Mouse (Mus musculus): ENCODE measurements around the gene Ly6g5c.
A peak's percentile ranks its signal among the peaks of the same experiment; 100 is the strongest.

Ly6g5c gene

DNA sequence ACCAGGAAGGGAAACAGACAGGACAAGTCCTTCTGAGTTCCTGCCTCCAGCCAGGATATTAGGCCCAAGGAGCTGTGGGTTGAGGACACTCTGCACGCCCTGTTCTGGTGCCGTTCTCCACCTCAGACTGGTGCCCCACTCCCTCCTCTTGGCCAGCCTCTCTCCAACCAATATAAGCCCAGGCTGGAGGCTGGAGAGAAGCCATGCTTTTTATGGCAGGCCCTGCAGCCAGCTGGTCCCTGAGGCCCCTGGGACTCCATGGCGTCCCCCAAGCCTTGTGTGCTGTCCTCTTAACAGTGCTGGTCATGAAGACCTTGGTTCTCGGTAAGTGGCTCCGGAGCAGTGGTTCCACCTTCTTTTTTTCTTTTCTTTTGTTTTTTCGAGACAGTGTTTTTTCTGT, at the start of gene Ly6g5c:
Gene Ly6g5c (plus strand): TSS at position 183 of the 400 bp plus-strand sequence.
- no peak for DNase-seq (ENCODE audit: low read depth)

DNA sequence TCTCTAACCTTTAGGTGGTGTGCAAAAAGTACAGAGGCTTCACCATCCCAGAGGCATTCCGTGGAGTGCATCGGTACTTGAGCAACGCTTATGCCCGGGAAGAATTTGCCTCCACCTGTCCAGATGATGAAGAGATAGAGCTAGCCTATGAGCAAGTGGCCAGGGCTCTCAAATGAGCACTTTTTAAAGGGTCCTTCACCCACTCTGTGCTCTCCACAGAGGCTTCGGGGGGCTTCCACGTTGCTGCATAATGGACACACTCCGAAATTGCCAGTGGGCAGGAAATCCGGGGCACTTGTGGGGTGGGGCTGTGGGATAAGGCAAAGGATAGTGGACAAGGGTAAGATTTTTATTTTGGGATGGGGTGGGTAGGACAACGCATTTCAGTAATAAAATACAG, 49.8 kb upstream of the Ly6g5c start:
- DNase-seq (ENCODE audit: low read depth), result no peak

DNA sequence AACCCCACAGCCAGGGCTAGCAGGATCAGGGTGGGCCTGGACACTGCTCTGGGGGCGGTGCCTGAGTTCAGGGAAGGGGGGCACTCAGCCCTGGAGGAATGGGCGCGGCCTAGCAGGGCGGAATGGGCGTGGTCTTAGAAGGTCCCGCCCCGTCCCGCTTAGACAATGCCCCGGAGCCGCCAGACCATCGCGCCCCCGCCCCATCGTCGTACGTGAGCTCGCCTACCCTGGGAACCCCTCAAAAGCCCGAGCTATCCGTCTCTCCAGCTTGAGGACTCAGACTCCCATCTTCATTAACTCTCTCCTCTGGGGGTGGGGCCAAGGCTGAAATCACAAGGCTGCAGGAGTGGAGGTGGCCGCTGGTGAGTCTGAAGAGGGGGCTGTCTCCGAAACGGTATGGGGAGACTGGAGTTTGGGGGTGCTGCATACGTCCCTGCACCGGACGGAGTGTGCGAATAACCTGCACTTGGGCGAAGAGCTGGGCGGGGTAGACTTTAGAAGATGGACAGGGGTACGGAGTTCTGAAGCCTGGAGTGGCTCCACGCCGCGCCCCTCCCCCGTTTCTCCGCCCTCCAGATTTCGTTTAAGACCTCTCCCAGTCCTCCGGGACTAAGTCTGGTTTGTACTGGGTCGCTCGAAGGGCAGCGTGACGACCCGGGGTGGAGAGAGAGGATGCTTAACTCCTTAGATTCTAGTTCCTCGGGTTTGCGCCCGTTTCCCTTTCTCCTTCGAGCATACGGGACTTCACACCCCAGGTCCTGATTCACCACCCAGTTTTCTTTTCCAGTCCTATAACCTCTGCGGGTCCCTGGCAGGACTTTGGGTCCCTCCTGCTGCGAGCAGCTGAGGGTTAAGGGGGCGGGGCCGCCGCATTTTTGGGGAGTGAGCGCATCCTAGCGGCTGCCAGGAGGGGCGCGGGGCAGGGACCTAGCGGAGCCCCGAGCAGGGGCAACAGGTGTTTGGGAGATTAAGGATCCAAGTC, 48.9 kb upstream of the Ly6g5c start, which contains the start of gene Ddah2:
Gene Ddah2 (plus strand): TSS at position 125 of the 982 bp plus-strand sequence.
- no peak for DNase-seq (ENCODE audit: low read depth)

DNA sequence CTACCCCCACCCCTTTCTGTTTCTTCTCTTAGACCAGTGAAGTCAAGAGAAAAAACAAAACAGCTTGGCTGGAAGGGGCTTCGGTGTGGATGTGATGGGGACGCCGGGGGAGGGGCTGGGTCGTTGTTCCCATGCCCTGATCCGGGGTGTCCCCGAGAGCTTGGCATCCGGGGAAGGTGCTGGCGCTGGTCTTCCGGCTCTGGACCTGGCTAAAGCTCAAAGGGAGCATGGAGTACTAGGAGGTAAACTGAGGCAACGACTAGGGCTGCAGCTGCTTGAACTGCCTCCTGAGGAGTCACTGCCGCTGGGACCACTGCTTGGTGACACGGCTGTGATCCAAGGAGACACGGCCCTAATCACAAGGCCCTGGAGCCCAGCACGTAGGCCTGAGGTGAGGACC, 48.0 kb upstream of the Ly6g5c start:
- no peak for DNase-seq (ENCODE audit: low read depth)

DNA sequence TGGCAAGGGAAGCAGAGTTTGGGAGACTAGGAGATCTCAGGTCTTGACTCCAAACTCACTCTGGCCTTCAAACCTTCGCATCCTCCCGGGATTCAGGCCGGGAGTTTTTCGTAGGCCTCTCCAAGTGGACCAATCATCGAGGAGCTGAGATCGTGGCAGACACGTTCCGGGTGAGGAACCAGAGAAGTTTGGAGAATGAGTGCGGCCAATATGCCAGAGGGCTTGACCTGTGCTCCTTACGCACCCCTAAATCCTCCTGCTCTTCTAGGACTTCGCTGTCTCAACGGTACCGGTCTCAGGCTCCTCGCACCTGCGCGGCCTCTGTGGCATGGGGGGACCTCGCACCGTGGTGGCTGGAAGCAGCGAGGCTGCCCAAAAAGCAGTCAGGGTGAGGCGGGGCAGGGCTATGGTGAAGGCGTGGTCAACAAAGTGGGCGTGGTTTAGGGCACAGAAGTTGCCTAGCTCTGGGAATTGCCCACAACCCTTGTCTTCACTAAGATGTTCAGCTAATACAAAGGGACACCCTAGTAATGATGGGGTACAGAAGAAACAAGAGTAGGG, 47.3 kb upstream of the Ly6g5c start:
- no peak for DNase-seq (ENCODE audit: low read depth)

DNA sequence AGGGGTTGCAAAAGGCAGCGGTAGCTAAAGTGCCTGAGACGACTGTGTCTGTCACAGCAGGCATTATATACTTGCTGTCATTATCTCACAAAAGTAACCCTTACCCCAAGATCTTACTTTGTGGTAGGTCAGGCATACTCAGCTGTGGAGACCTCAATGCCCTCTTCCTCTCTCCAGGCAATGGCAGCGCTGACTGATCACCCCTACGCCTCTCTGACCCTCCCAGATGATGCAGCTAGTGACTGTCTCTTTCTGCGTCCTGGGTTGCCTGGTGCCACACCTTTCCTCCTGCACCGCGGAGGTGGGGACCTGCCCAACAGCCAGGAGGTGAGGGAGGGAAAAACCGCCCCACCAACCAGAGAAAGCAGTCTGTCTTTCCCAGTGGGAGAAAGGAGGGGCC, 46.8 kb upstream of the Ly6g5c start:
- no peak for DNase-seq (ENCODE audit: low read depth)

DNA sequence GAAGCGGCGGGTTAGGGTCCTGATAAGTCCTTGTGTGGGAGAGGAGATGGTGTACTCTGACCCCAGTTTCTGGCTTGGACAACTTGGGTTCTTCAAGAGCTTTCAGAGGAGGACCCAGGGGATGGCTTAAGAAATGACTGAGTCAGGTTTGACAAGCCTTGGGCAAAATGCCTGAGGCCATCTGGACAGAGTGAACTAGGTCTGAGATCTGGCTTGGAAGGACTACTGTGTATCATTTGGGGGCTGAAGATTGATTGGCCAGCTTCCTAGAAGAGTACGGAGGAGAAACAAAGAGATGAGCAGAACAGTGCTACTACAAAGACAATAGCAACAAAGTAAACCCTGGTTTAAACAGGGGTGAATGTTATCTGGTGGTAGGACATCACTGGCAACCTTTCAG, 44.6 kb upstream of the Ly6g5c start:
- no peak for DNase-seq (ENCODE audit: low read depth)

DNA sequence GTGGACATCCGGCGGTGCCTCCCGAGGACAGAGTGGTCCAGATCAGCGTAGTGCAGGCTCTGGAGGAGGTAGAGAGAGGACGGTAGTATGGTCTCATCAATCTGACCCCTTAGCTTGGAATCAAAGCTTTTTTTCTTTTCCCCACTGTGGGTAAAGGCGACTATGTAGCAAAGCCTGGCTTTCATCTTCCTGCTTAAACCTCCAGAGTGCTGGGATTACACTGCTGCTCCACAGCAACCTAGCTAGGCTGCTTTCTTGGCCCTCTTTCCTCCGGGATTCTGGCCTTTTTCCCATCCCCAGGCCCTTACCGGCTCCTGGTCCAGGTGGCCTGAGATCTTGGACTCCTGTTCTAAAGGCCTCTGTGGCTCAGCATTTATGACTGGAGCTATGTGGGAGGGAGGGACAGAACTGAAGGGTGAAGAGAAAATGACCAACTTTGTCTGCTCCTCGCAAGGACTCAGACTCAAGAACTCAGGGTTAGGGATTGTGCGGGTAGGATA, 43.7 kb upstream of the Ly6g5c start:
- DNase-seq (ENCODE audit: low read depth), result no peak

DNA sequence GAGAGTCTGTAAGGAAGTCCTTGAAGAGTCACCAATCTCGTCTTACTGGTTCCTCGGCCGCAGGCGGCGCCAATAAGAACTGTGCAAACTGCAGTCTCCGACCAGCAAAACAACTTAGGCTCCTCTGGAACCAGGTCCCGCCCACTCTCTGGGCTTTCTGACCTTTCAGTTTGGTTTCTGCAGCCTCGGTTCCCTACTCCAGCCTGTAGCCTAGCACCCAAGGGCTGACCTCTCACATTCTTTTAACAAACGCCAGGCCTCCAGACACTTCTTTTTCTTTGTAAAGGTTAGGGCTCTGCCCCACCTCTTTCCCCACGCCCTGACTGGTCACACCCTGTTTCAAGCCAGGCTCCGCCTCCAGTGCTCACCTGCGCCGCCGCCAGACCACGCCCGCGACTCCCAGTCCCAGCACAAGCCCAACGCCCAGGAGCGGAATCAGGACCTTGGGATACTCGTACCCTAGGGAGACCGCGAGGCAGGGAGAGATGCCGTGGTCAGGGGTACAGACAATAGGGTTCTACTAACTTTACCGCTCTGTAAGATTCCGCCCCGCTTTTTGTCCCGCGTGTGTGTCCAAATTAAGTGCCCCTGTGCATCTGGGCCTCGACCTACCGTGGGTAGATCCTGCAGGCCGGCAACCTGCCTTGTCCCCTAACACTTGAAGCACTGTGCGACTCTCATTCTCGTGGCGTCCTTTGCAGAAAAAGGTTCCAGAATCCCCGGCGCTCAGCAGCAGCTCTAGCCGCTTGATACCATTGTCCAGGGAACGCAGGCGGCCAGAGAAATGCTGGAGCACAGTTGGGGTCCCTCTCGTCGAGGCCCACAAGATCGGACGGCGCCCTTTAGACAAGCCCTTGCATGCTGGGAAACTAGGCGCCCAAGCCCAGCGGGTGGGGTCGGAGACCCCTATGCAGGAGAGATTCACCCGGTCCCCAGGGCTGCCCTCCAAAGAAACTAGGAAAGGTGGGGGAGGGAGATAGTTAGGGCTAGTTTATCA, 42.8 kb upstream of the Ly6g5c start, which contains the start of gene Ly6g6c:
Gene Ly6g6c (plus strand): TSS at position 438 of the 997 bp plus-strand sequence.
- DNase-seq (ENCODE audit: low read depth), result no peak

DNA sequence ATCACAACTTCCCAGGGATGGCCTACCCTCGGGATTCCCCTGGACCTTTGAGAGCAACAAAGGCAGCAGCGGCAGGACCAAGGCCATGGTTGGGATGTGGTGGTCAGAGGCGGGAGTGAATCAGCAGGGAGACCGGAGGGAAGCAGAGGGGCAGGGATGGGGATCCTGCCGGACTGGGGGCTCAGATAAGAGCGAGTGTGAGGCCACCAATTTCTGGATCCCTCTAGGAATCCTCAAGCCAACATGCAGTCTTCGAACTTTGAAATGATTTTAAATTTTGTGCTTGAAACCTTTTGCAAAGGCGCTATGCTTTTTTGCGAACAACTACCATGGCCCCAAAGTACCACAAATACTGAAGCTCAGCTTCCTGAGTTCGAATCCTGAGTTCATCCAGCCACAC, 42.0 kb upstream of the Ly6g5c start, which contains the start of gene Mpig6b:
Gene Mpig6b (minus strand): TSS at position 101 of the 400 bp plus-strand sequence.
- DNase-seq (ENCODE audit: low read depth), result no peak

DNA sequence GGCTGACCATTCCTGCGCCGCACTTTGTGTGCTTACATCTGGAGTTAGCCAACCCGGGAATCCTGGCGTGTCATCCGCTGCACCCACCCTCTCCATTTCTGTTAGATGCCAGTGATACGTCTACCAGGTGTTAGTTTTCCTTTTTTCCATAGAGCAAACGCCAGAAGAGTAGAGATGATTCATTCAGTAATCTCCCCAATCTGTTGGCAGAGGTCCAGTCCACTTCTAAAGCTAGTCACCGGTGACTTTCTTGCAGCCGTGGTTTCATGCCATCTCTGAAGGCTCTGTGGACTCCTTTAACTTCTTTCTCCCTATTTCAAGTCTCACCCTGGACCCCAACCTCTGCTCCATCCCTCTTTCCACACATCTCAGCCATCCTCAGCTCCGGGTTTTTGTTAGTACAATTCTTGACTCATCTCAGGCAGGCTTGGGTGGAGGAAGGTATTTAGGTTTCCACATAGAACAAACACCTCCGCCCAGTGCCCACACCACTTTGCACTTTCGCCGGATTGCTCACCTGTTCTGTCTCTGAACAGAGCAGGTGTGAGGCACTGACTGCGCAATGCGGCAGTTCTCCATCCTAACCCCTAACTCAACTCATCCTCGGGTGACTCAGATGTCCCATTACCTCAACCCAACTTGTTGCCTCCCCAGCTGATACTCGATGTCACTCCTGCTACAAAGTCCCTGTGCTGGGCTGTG, 39.7 kb upstream of the Ly6g5c start:
- no peak for DNase-seq (ENCODE audit: low read depth)

DNA sequence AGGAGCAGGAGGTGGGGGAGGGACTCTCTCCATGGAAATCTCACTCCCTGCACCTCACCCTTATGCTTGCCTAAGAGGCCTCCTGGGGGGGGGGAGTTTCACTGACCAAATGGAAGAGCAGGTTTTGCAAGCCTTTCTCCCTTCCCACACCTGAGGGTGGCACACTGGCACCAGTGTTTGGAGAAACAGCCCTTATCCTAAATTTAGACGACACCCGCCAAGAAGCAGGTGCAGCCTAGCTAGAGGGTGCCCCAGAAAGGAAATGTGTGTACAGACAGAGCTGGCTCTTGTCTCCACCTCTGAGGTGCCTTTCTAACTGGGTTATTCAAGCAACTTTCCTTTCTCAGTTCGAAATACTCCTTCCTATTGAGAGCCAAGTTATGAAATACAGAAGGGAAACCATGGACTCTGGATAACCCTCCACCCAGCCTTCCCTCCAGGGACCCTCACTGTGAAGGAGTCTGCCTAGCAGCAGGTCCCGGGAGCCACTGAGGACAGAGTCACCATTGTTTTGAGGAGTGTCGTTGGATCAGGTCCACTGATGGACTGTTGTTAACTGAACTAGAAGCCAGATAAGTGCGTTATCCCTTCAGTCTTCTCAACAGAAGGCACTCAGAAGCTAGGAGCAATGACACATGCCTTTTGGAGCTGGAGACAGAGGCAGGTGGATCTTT, 37.4 kb upstream of the Ly6g5c start:
- no peak for DNase-seq (ENCODE audit: low read depth)

DNA sequence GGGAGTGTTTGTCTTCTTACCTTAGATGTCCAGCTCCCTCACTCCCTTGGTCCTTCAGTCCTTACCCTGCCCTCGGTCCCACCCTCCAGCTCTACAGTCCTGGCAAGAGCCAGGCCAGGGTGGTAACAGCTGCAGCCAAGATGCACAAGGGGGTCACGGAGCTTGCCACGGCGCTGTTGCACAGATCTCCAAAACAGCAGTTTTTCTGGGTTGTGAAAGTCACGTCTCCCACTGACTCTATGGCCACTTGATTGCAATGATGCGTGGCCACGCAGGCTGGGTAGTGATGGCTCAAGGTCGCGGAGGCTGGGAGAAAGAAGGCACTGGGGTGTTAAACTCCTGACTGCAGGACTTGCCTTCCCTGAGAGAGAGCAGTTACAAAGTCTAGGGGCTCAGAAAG, 36.6 kb upstream of the Ly6g5c start:
- no peak for DNase-seq (ENCODE audit: low read depth)

DNA sequence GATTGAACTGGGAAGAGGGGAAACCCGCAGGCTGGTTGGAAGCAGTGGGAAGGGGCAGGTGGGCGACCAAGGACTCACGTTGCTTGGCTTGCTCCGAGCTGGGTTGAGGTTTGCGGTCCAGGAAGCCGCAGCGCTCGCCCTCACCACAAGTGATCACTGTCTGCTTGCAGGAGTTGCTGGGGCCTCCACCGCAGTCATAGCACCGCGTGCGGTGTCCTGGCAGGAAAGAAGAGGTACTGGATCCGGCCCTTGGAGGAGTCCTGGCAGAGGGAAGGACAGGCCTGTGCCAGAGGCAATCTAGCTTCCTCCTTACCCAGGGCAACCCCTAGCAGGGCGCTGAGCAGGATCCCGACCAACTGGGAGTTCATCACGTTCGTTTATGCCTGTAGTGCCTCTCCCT, 34.0 kb upstream of the Ly6g5c start:
- DNase-seq (ENCODE audit: low read depth), result no peak

DNA sequence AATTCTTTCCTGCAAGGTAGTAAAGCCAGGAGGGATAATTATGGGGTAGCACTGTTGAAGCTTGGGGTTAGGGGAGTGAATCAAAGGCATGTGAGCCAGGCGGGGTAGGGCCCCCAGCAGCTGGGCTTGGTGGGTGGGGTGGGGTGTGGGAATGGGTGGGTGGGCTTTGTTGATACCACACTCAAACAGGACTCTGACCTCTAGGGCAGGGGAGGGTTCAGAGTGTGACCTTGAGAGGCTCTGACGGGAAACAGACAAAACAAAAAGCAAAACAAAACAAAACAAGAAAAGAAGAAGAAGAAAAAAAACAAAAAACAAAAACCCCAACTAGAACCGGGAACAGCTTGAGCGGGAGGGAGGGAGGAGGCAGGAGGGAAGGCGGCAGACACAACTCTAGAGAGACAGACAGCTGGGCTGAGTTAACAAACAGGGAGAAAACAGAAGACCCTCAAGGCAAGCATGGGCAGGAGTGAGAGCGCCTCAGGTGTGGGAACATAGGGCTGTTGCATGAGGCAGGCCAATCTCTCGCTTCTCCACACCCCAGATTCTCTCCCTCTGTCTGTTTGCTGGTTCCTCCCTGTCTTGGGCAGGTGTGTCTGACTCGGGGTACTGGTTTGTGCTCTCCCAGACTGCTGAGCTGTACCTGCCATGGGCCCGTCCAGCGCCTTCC, 31.4 kb upstream of the Ly6g5c start, which contains the start of gene Ly6g6e:
Gene Ly6g6e (plus strand): TSS at position 396 of the 670 bp plus-strand sequence.
- no peak for DNase-seq (ENCODE audit: low read depth)

DNA sequence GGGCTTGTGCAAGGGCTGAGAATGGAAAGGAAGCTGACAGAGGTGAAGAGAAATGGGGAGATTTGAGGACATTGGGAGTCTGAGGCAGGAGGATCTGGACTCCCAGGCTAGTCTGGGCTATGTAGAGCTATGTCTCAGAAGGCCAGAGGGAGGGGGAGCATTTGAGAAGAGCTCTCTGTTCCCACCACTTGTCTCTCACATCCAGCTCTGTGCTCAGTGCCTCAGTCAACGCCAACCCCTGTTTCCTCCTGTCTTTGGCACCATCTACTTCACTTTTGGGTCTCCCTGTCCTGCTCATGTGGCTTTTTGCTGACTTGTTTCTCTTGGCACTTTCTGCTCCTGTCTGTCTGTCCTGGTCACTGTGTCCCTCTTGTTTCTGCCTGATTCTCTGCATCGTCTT, 30.8 kb upstream of the Ly6g5c start:
- no peak for DNase-seq (ENCODE audit: low read depth)

DNA sequence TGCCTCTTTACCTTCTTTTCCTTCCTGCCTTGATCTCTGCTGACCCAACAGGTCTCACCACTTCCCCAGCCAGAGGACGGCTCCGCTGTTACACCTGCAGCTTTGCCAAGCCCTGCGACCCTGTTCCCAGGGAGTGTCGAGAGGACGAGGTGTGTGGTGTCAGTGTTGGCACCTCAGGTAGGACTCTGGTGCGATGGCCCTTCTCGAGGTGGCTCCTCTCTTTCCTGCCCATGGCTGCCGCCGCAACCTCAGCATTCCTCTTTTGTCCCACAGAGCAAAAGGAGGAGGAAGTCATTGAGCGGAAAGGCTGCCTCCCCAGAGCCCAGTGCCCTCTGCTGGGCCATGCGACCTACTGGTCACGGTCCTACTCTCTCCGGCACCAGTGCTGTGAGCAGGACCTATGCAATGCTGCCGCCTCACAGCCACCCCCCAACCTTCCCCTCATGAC, 30.3 kb upstream of the Ly6g5c start, which contains the start of gene Ly6g6d:
Gene Ly6g6d (minus strand): TSS at position 280 of the 448 bp plus-strand sequence.
- no peak for DNase-seq (ENCODE audit: low read depth)

DNA sequence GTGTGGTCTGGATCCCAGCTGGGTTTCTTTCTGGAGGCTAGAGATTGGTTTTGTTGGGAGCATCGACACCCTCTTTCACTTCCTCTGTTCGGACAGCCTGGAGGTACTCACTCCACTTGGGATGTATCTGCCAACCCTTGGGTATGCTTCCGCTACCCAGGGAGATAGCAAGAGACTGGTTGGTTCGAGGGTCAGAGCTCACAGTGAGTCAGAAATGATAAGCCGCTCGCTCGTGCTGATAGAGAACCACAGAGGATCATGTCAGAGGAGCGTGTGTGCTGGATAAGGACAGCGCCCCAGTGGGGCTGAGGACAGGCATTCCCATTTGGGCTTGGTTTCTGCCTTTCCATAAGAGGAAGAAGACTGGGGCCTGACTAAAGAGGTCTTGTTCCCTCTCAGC, 28.3 kb upstream of the Ly6g5c start:
- DNase-seq (ENCODE audit: low read depth), result peak; percentile 70

DNA sequence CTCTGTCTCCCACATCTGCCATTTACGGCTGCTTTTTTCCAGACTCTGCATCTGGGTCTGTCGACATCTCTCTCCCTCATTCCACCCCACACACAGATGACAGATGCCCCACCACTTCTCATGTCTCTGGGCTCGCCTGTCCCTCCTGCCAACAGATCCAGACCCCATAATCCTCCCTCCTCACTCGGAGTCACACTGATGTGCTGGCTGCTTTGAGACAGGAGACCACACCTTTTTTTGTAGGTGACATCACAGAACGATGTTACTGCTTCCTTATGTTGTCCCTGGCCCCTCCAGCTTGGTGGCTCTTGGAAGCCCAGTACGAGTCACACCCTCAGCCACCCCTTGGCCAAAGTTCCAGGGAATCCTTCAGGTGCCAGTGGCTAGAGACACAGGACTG, 27.8 kb upstream of the Ly6g5c start:
- DNase-seq (ENCODE audit: low read depth), result no peak

DNA sequence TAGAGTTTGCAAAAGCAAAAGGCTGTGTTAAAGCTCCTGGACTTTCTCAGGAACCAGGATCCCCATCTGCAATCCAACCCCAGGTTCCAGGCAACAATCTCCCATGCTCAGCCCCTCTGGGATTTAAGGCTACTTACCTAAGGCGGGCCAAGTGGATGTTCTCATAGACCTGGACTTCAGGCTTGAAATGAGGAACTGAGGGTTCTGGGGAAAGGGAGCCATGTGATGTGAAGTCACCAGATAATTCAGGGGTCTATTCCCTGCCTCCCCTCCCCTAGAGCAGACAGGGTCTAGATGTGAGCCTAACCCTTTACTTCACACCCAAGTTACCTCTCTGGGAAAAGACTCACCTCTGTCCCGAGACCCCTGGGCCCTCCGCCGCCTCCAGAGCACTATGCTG, 27.4 kb upstream of the Ly6g5c start:
- DNase-seq (ENCODE audit: low read depth), result no peak
